Comparison of ENCODE assay signal across 25 mouse cellular contexts in the genomic region with DNA sequence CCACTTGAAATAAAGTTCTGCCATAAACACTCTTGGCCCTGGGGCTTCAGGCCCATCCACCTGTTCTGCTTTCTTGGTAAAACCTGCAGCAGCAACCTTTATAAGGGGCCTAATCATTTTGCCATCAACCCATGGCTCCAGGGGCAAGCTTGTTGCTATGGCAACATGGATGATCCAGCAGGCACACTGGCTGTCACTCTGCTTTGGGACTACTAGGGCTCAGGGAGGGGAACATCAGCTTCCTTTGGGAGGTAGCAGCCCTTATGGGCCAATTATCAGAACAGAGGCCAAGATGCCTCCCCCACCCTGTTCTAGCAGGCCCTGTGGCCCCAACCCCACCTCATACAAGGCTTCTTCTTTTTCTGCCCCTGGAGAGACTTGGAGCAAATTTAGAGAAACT. TPM values are rescaled to one million over a fixed set of nuclear protein-coding genes. Genes with fewer than 3 reads are reported as not detected.
DNase-seq lines count a peak whose midpoint lies in the region; ATAC-seq and TF ChIP-seq lines count a peak whose summit lies in the region.
"Had no signal": no experiment of that assay in that cellular context is flagged by ENCODE, and none has a peak within 500 bp of the region (broad histone marks: within the 10 kb centered on the region; RNA-seq: fewer than 3 reads in every experiment).

No protein-coding gene starts in this region.

- H3K27me3 ChIP-seq in embryonic facial prominence, embryonic 15.5 days = no peaks in the 10 kb centered on the region
- no peaks in the 10 kb centered on the region for H3K27me3 ChIP-seq in midbrain, postnatal 0 days (ENCODE audit: insufficient read depth, low read length)
- no peaks in the 10 kb centered on the region for H3K27me3 ChIP-seq in intestine, postnatal 0 days (replicated peaks; ENCODE audit: control insufficient read depth, insufficient read depth, low read length)
- H3K27me3 ChIP-seq: embryonic facial prominence, embryonic 13.5 days; liver, embryonic 12.5 days had no signal

- H3K9me3 ChIP-seq in embryonic facial prominence, embryonic 15.5 days (replicated peaks) = no peaks in the 10 kb centered on the region
- no peaks in the 10 kb centered on the region for H3K9me3 ChIP-seq in midbrain, postnatal 0 days (ENCODE audit: low read length)
- no peaks in the 10 kb centered on the region for H3K9me3 ChIP-seq in intestine, postnatal 0 days (ENCODE audit: control insufficient read depth)
- H3K9me3 ChIP-seq: embryonic facial prominence, embryonic 13.5 days; kidney, embryonic 15.5 days; limb, embryonic 13.5 days; liver, embryonic 12.5 days had no signal

- H3K4me2 ChIP-seq in embryonic facial prominence, embryonic 15.5 days (replicated peaks) = no peak overlapping the region
- no peak overlapping the region for H3K4me2 ChIP-seq in midbrain, postnatal 0 days (ENCODE audit: low read depth, low read length, poor library complexity, severe bottlenecking)
- no peak overlapping the region for H3K4me2 ChIP-seq in intestine, postnatal 0 days (replicated peaks; ENCODE audit: low read depth)
- H3K4me2 ChIP-seq: embryonic facial prominence, embryonic 13.5 days; heart, embryonic 11.5 days; kidney, embryonic 15.5 days; limb, embryonic 13.5 days; liver, embryonic 12.5 days had no signal

- H3K36me3 ChIP-seq in embryonic facial prominence, embryonic 15.5 days = no peaks in the 10 kb centered on the region
- H3K36me3 ChIP-seq in midbrain, postnatal 0 days (ENCODE audit: insufficient read depth, low read length) = no peaks in the 10 kb centered on the region
- no peaks in the 10 kb centered on the region for H3K36me3 ChIP-seq in intestine, postnatal 0 days (ENCODE audit: control insufficient read depth, insufficient read depth)
- H3K36me3 ChIP-seq: embryonic facial prominence, embryonic 13.5 days; kidney, embryonic 15.5 days; limb, embryonic 13.5 days; liver, embryonic 12.5 days had no signal

- intact Hi-C loops in heart, postnatal 10 days (cut with DNase I) = no loop called here

- no peak overlapping the region for H3K9ac ChIP-seq in embryonic facial prominence, embryonic 15.5 days
- H3K9ac ChIP-seq in midbrain, postnatal 0 days (replicated peaks; ENCODE audit: low read length, poor library complexity, severe bottlenecking) = no peak overlapping the region
- H3K9ac ChIP-seq in intestine, postnatal 0 days (ENCODE audit: low read depth, low read length) = no peak overlapping the region
- H3K9ac ChIP-seq: embryonic facial prominence, embryonic 13.5 days; kidney, embryonic 15.5 days; limb, embryonic 13.5 days; liver, embryonic 12.5 days had no signal

- TF ChIP-seq CTCF in brain, embryonic 14.5 days (IDR thresholded peaks at IDR 0.05; ENCODE audit: borderline replicate concordance, extremely low read depth, insufficient read depth, insufficient read length) = no peak
- TF ChIP-seq CTCF in midbrain, postnatal 0 days (IDR thresholded peaks at IDR 0.05) = no peak
- TF ChIP-seq CTCF in intestine, postnatal 0 days (IDR thresholded peaks at IDR 0.05; ENCODE audit: low read depth) = no peak

- H3K27ac ChIP-seq in embryonic facial prominence, embryonic 15.5 days (replicated peaks) = no peak overlapping the region
- H3K27ac ChIP-seq in midbrain, postnatal 0 days (ENCODE audit: low read depth, low read length) = no peak overlapping the region
- H3K27ac ChIP-seq in intestine, postnatal 0 days (ENCODE audit: low read depth, low read length) = no peak overlapping the region
- H3K27ac ChIP-seq: embryonic facial prominence, embryonic 13.5 days; kidney, embryonic 15.5 days; limb, embryonic 13.5 days; liver, embryonic 12.5 days had no signal

- ATAC-seq in embryonic facial prominence, embryonic 15.5 days (ENCODE audit: insufficient number of reproducible peaks, low FRiP score, low TSS enrichment, low read depth) = peak; percentile 91
- peak; percentile 60; the same call in 1 of the 2 replicates for ATAC-seq in midbrain, postnatal 0 days (ENCODE audit: low FRiP score)
- no peak for ATAC-seq in intestine, postnatal 0 days
- ATAC-seq: liver, embryonic 12.5 days had no signal

- TF ChIP-seq POLR2A in brain, embryonic 14.5 days (IDR thresholded peaks at IDR 0.05; ENCODE audit: borderline replicate concordance, extremely low read depth, insufficient read depth, insufficient read length, poor library complexity, severe bottlenecking) = no peak

- peak; percentile 64 for DNase-seq in heart, adult 11 months
- no peak for DNase-seq in heart, postnatal 10 days
- DNase-seq in brain, embryonic 14.5 days (ENCODE audit: low read depth) = peak; percentile 18
- peak; percentile 42 for DNase-seq in midbrain, postnatal 0 days (ENCODE audit: low spot score)
- DNase-seq in ovary, adult 18-20 months (ENCODE audit: low spot score) = no peak
- DNase-seq: adrenal gland, adult 8-10 months; cerebellum, adult 18-20 months; cerebellum, postnatal 25 days; gastrocnemius, postnatal 10 days; kidney, adult 11 months; kidney, postnatal 4 days; lung, adult 18-20 months; lung, postnatal 14 days; right cerebral cortex, postnatal 25 days; spleen, adult 18-20 months; thymus, postnatal 25 days had no signal

- H3K4me3 ChIP-seq in embryonic facial prominence, embryonic 15.5 days (replicated peaks) = no peak overlapping the region
- no peak overlapping the region for H3K4me3 ChIP-seq in midbrain, postnatal 0 days (ENCODE audit: low read depth, low read length)
- no peak overlapping the region for H3K4me3 ChIP-seq in intestine, postnatal 0 days (ENCODE audit: low read depth, low read length)
- H3K4me3 ChIP-seq: embryonic facial prominence, embryonic 13.5 days; kidney, embryonic 15.5 days; limb, embryonic 13.5 days; liver, embryonic 12.5 days had no signal

- no peaks in the 10 kb centered on the region for H3K4me1 ChIP-seq in embryonic facial prominence, embryonic 15.5 days
- H3K4me1 ChIP-seq in midbrain, postnatal 0 days (ENCODE audit: insufficient read depth, low read length) = no peaks in the 10 kb centered on the region
- H3K4me1 ChIP-seq in intestine, postnatal 0 days (replicated peaks; ENCODE audit: control insufficient read depth, insufficient read depth, low read length) = no peaks in the 10 kb centered on the region
- H3K4me1 ChIP-seq: embryonic facial prominence, embryonic 13.5 days; kidney, embryonic 15.5 days; limb, embryonic 13.5 days; liver, embryonic 12.5 days had no signal

RNA-seq across cellular contexts. Expression of gene Med12l, which starts 13.5 kb away (rescaled TPM):
- total RNA-seq in heart, postnatal 10 days (2021) = 10 to 100 TPM in 1 of 2 experiments, 1 to 10 TPM in 1; 9.4 to 10.1 TPM
- 9.8 and 12.3 TPM in 2 replicates for polyA plus RNA-seq in brain, embryonic 14.5 days (2012; rRNA removed)
- 3.0 and 3.1 TPM in 2 replicates for polyA plus RNA-seq in embryonic facial prominence, embryonic 15.5 days (2015; fragmentation: Nextera tagmentation; extraction: Ambion mirVana)
- total RNA-seq in midbrain, postnatal 0 days (2014; rRNA removed) = 23.0 and 25.8 TPM in 2 replicates
- polyA plus RNA-seq in midbrain, postnatal 0 days (2015; fragmentation: Nextera tagmentation; extraction: Ambion mirVana) = 3.0 and 3.7 TPM in 2 replicates
- 0.42 TPM in 2 replicates for polyA plus RNA-seq in intestine, postnatal 0 days (2015; fragmentation: Nextera tagmentation; extraction: Ambion mirVana)
- total RNA-seq: MEL had no signal
- polyA plus RNA-seq: C2C12 had no signal

Comparison
In these comparisons a context has a peak if more than half of its experiments do, and no peak if none do; other contexts are left out.
1. DNase-seq: peak in heart, adult 11 months (single experiment), brain, embryonic 14.5 days (single experiment) and midbrain, postnatal 0 days (single experiment); none in heart, postnatal 10 days (0 of 2) and ovary, adult 18-20 months (single experiment).